Mouse (Mus musculus) gastrocnemius, postnatal 10 days (tissue): Measurements from ENCODE around the gene Slco4c1. TPM values are rescaled to one million over a fixed set of nuclear protein-coding genes. Genes with fewer than 3 reads are reported as not detected.

Experiments
- DNase-seq: peaks from one replicate; pipeline ENCODE4 v3.0.0; 2021; ENCODE audit warnings: mixed read lengths
- total RNA-seq, 2 experiments: library from RNA; stranded (reverse); gene quantifications; 2 replicates each; pipeline ENCODE4 v1.2.3; 2021

The Slco4c1 gene
- total RNA-seq, 2 experiments from 2014 or later = 0.07 TPM; not detected in 1

- no peak for DNase-seq
These were observed 103.7 kb downstream of the Slco4c1 start for GRCm38 (mm10) chr1:96768264-96768663.

GRCm38 (mm10) chr1:96766535-96766934, 105.4 kb downstream of the Slco4c1 start:
- DNase-seq = no peak
